Mouse (Mus musculus) kidney, embryonic 15.5 days (tissue): ENCODE measurements around the gene Ccdc57. TPM values are rescaled to one million over a fixed set of nuclear protein-coding genes. Genes with fewer than 3 reads are reported as not detected.

Experiments
- ATAC-seq: fragments of 200-750 bp; cut with Nextera tagmentation; replicated peaks from 2 replicates; pipeline ENCODE4 v1.8.0; 2017; ENCODE audit warnings: moderate TSS enrichment; ENCODE audit not compliant: low FRiP score
- H3K27ac ChIP-seq: fragments of 300-500 bp; sonication (generic); 2 replicates; pipeline ENCODE4 v1.5.1; 2015; ENCODE audit warnings: mild to moderate bottlenecking, inconsistent platforms
- H3K27me3 ChIP-seq: fragments of 300-500 bp; sonication (generic); 2 replicates; pipeline ENCODE4 v1.6.1; 2015; ENCODE audit warnings: inconsistent platforms
- H3K36me3 ChIP-seq: fragments of 300-500 bp; sonication (generic); 2 replicates; pipeline ENCODE4 v1.6.1; 2015; ENCODE audit warnings: inconsistent platforms
- H3K4me1 ChIP-seq: fragments of 300-500 bp; sonication (generic); 2 replicates; pipeline ENCODE4 v1.6.1; 2015; ENCODE audit warnings: inconsistent platforms
- H3K4me2 ChIP-seq: fragments of 300-500 bp; sonication (generic); 2 replicates; pipeline ENCODE4 v1.6.1; 2015; ENCODE audit warnings: moderate library complexity, mild to moderate bottlenecking, inconsistent platforms
- H3K4me3 ChIP-seq: fragments of 300-500 bp; sonication (generic); replicated peaks from 2 replicates; pipeline ENCODE4 v1.5.1; 2015; ENCODE audit warnings: mild to moderate bottlenecking, inconsistent platforms
- H3K9ac ChIP-seq: fragments of 300-500 bp; sonication (generic); 2 replicates; pipeline ENCODE4 v1.6.1; 2015; ENCODE audit warnings: mild to moderate bottlenecking, inconsistent platforms
- H3K9me3 ChIP-seq: fragments of 300-500 bp; sonication (generic); replicated peaks from 2 replicates; pipeline ENCODE4 v1.6.1; 2016; ENCODE audit warnings: inconsistent platforms
- WGBS: fragments of 180-500 bp; shearing (Covaris S2); methylation state at CpG from one replicate; pipeline ENCODE4 v1.1.7; 2015; ENCODE audit warnings: mixed read lengths; 5-methylcytosine and 5-hydroxymethylcytosine counted together
- polyA plus RNA-seq: library from polyadenylated mRNA; unstranded; fragments of >200 nt; fragmentation: Nextera tagmentation; extraction: Ambion mirVana; gene quantifications from 2 replicates; pipeline ENCODE4 v1.2.1, GENCODE M21; 2015

Gene Ccdc57
- polyA plus RNA-seq, result 8.0 and 8.4 TPM in 2 replicates

DNA sequence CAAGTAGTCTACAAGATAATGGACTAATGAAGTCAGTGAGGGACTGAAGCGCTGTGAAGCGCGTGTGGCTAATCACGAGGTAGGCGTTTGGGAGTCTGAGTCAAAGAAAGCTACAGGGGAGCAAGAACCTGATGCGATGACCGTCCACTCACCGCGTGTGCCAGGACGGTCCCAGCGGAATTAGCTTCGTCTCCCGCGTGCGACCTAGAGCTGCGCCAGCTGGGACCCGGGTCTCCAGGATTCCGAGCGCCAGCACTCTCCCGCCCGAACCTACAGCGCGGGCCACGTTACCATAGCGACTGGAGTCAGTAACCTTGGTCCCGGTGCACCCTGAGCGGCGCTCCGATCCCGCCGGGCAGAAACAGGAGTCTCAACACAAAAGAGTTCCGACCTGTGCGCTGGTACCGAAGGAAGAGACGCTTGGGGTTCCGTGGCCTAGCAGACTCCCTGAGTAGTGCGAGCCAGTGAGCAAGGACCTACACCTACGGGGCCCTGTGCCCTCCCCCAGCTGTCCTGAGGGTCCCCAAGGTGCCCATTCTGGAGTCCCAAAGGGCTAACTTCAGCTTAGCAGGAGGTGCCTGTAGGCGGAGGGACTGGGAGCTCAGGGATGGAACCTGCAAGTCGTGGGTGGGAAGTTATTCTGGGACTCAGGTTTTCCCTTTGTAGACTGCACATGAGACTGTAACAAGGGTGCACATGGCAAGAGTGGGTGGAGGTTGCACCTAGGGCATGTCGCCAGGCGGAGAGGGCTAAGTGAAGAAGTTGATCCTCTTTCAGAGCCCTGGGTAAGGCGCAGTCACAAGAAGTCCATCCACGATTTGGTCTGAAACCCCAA lies at the start of gene Ccdc57:
Gene Ccdc57, minus strand, starts transcription at position 309 of the 835 bp plus-strand sequence.
- Histone ChIP-seq H3K27ac (peak within 1 kb of the TSS; percentile 34; the same call in 1 of the 2 replicates), H3K4me1 (peaks cover 16% of the 10 kb centered on the region; the same call in 1 of the 2 replicates), H3K9ac (peak within 1 kb of the TSS; percentile 72), H3K27me3 (no peaks in the 10 kb centered on the region), H3K4me2 (peak within 1 kb of the TSS; percentile 81), H3K9me3 (no peaks in the 10 kb centered on the region), H3K4me3 (peak within 1 kb of the TSS; percentile 77), H3K36me3 (no peaks in the 10 kb centered on the region)
- WGBS, result 9% methylated on average over 44 of the region's 44 CpGs
- ATAC-seq, result peak; percentile 93

GRCm38 (mm10) chr11:120982459-120982858 lies 49.8 kb upstream of the Ccdc57 start:
- no peaks in the 10 kb centered on the region for H3K9me3 ChIP-seq
- no peaks in the 10 kb centered on the region for H3K27me3 ChIP-seq
- peaks cover 89% of the 10 kb centered on the region for H3K36me3 ChIP-seq
- H3K4me2 ChIP-seq, result no peak overlapping the region
- H3K4me1 ChIP-seq, result peaks cover 11% of the 10 kb centered on the region; the same call in 1 of the 2 replicates
- no peak overlapping the region for H3K9ac ChIP-seq
- no peak for ATAC-seq
- no peak overlapping the region for H3K4me3 ChIP-seq
- no peak overlapping the region for H3K27ac ChIP-seq

GRCm38 (mm10) chr11:120981661-120982060 lies 49.0 kb upstream of the Ccdc57 start:
- no peak overlapping the region for H3K4me2 ChIP-seq
- peaks cover 7% of the 10 kb centered on the region; the same call in 1 of the 2 replicates for H3K4me1 ChIP-seq
- no peak overlapping the region for H3K4me3 ChIP-seq
- H3K27me3 ChIP-seq, result no peaks in the 10 kb centered on the region
- no peak overlapping the region for H3K27ac ChIP-seq
- H3K9ac ChIP-seq, result no peak overlapping the region
- H3K36me3 ChIP-seq, result peaks cover 94% of the 10 kb centered on the region
- 82% methylated on average over 4 of the region's 4 CpGs for WGBS
- no peaks in the 10 kb centered on the region for H3K9me3 ChIP-seq
- no peak for ATAC-seq

DNA sequence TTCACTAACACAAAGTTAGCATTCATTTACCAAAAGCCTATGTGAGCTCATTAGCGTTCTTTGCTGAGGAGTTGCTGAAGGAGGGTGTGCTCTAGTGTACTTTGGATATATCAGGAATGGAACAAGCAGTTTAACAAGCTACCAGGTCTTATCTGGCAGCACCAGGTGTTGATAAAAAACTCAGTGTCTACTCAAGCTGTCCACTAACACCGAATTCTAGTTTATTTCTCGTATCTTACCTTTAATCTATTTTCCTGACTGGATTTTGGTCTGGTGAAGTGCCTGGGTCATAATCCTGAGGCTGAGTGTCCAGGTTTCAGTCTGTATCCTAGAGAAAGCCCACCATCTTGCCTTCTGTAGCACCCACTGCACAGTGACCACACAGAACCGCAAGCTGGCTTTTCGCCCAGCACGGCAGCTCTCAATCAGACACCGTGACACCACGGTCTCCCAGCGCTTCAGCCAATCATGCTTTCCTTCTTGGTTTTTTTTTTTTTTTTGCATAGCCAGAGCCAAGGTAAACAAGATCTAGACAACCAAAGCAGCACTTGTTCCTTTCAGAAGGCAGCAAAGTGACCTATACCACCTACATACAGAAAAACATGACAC lies 47.9 kb upstream of the Ccdc57 start:
- no peak for ATAC-seq
- peaks cover 94% of the 10 kb centered on the region for H3K36me3 ChIP-seq

DNA sequence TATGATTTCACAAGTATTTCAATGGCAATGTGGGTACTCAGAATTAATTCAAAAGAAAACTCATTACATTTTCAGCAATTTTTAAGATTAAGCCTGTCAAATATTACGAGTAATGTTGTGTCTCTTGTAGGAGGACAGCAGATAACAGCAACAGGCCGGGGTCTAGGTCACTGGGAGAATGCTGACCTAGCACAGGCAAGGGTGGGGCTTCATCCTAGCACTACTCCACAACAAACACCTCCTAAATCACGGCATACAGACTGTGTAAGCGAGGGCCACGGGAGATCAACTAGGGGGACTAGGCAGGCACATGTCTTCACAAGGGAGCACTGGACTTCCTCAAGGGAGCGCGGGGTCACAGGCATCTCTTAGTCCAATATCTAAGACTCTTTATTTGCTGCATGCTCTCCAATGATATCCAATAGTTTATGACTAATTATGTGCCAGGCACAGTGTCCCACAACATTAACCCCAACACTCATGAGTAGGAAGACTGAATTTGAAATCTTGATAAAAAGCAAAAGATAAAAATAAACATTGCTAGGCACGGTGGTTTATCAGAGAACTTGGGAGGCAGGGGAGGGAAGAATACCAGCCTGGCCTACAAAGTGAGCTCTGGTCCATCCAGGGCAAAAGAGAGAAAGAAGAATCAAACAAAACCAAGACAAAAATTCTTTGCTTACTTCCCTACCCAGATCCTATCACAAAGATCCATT lies 47.2 kb upstream of the Ccdc57 start:
- H3K27ac ChIP-seq, result no peak overlapping the region
- peaks cover 4% of the 10 kb centered on the region; the same call in 1 of the 2 replicates for H3K4me1 ChIP-seq
- no peaks in the 10 kb centered on the region for H3K9me3 ChIP-seq
- WGBS, result 72% methylated on average over 8 of the region's 8 CpGs
- H3K9ac ChIP-seq, result no peak overlapping the region
- H3K4me2 ChIP-seq, result no peak overlapping the region
- H3K27me3 ChIP-seq, result no peaks in the 10 kb centered on the region
- H3K4me3 ChIP-seq, result no peak overlapping the region
- no peak for ATAC-seq
- peaks cover 96% of the 10 kb centered on the region for H3K36me3 ChIP-seq

More for the DNA sequence above, 47.9 kb upstream of the Ccdc57 start:
- H3K4me3 ChIP-seq, result no peak overlapping the region
- H3K4me1 ChIP-seq, result peaks cover 7% of the 10 kb centered on the region; the same call in 1 of the 2 replicates
- no peaks in the 10 kb centered on the region for H3K9me3 ChIP-seq
- H3K27ac ChIP-seq, result no peak overlapping the region
- 75% methylated on average over 9 of the region's 9 CpGs for WGBS
- H3K4me2 ChIP-seq, result no peak overlapping the region
- no peaks in the 10 kb centered on the region for H3K27me3 ChIP-seq
- H3K9ac ChIP-seq, result no peak overlapping the region

GRCm38 (mm10) chr11:120973318-120973717 lies 40.6 kb upstream of the Ccdc57 start:
- H3K27ac ChIP-seq, result no peak overlapping the region
- no peak overlapping the region for H3K4me3 ChIP-seq
- peaks cover 99% of the 10 kb centered on the region for H3K36me3 ChIP-seq
- no peaks in the 10 kb centered on the region for H3K9me3 ChIP-seq
- H3K4me2 ChIP-seq, result no peak overlapping the region
- no peak for ATAC-seq
- 78% methylated on average over 6 of the region's 6 CpGs for WGBS
- no peaks in the 10 kb centered on the region for H3K4me1 ChIP-seq
- no peak overlapping the region for H3K9ac ChIP-seq
- no peaks in the 10 kb centered on the region for H3K27me3 ChIP-seq

DNA sequence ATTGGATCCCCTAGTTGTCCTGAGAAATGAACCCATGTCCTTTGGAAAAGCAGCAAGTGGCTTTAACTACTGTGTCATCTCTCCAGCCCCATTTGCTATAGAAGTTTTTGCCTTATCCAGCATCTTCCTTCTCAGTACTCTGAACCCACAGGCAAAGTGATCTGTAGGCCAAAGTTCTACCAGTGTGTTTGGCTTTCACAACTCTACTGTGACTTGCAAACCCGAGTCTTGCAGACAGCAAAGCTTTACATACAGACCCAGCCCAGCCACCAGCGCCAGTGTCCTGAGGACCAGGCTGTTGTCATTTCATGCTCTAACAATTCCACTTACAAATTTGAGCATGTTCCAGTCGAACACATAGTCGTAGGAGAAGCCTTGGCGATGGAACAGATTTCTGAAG lies 38.6 kb upstream of the Ccdc57 start:
- Histone ChIP-seq H3K9me3 (no peaks in the 10 kb centered on the region), H3K27ac (no peak overlapping the region), H3K27me3 (no peaks in the 10 kb centered on the region), H3K4me3 (no peak overlapping the region), H3K4me2 (no peak overlapping the region), H3K9ac (no peak overlapping the region), H3K4me1 (peaks cover 4% of the 10 kb centered on the region; the same call in 1 of the 2 replicates), H3K36me3 (peaks cover 100% of the 10 kb centered on the region)
- no peak for ATAC-seq
- 89% methylated on average over 5 of the region's 5 CpGs for WGBS

DNA sequence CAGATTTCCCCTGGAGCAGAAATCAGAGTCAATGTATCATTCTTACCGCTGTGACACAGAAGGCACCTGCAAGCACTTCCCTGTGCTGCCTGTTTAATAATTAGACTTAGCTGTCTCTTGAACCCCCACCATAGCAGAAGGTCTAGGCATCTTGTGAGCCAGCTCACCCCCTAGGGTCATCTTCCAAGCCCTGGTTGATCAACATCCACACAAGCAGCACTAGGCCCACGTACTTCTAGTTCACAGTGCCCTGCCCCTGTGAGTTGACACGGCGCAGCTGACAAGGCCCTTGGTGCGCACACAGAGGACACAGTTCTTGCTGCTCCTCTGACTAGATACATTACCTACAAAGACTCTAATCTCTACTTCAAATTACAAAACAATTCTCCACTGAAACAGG lies 37.1 kb upstream of the Ccdc57 start:
- peaks cover 13% of the 10 kb centered on the region; the same call in 1 of the 2 replicates for H3K4me1 ChIP-seq
- no peak overlapping the region for H3K27ac ChIP-seq
- WGBS, result 90% methylated on average over 5 of the region's 5 CpGs
- H3K4me3 ChIP-seq, result no peak overlapping the region
- H3K36me3 ChIP-seq, result peaks cover 100% of the 10 kb centered on the region
- H3K9me3 ChIP-seq, result no peaks in the 10 kb centered on the region
- H3K27me3 ChIP-seq, result no peaks in the 10 kb centered on the region
- ATAC-seq, result no peak
- H3K4me2 ChIP-seq, result no peak overlapping the region
- H3K9ac ChIP-seq, result no peak overlapping the region

DNA sequence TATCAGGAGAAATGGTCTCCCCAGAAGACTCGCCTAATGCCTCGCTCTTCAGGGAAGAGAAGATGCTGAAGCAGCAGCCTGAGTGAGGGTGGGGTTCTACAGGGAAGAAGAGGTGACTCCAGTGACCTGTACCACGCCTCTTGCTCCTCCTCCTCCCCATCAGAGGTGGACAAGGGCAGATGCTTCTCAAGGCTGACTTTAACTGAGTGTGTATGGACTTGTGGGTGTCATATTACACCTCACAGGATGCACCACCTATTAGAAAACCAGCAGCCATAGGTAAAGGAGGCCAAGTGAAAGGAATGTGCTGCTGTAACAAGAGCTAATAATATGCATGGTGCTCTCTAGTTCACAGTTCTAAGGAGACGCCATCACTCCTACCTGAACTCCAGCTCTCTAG lies 32.9 kb upstream of the Ccdc57 start:
- no peak overlapping the region for H3K4me3 ChIP-seq
- 64% methylated on average over 4 of the region's 4 CpGs for WGBS
- peaks cover 99% of the 10 kb centered on the region for H3K36me3 ChIP-seq
- H3K27me3 ChIP-seq, result no peaks in the 10 kb centered on the region
- peak; percentile 22; the same call in 1 of the 2 replicates for ATAC-seq
- H3K27ac ChIP-seq, result no peak overlapping the region
- H3K9me3 ChIP-seq, result no peaks in the 10 kb centered on the region
- H3K4me2 ChIP-seq, result no peak overlapping the region
- H3K4me1 ChIP-seq, result peaks cover 21% of the 10 kb centered on the region; the same call in 1 of the 2 replicates
- no peak overlapping the region for H3K9ac ChIP-seq

GRCm38 (mm10) chr11:120964195-120965157 lies 31.8 kb upstream of the Ccdc57 start:
- H3K4me1 ChIP-seq, result peaks cover 21% of the 10 kb centered on the region; the same call in 1 of the 2 replicates
- 85% methylated on average over 10 of the region's 10 CpGs for WGBS
- no peaks in the 10 kb centered on the region for H3K27me3 ChIP-seq
- H3K9ac ChIP-seq, result no peak overlapping the region
- no peaks in the 10 kb centered on the region for H3K9me3 ChIP-seq
- peaks cover 99% of the 10 kb centered on the region for H3K36me3 ChIP-seq
- ATAC-seq, result no peak
- H3K4me3 ChIP-seq, result no peak overlapping the region
- H3K4me2 ChIP-seq, result no peak overlapping the region
- no peak overlapping the region for H3K27ac ChIP-seq

GRCm38 (mm10) chr11:120962909-120963308 lies 30.2 kb upstream of the Ccdc57 start:
- Histone ChIP-seq H3K9me3 (no peaks in the 10 kb centered on the region), H3K27me3 (no peaks in the 10 kb centered on the region), H3K4me3 (no peak overlapping the region), H3K36me3 (peaks cover 97% of the 10 kb centered on the region), H3K27ac (no peak overlapping the region), H3K4me1 (peaks cover 31% of the 10 kb centered on the region), H3K4me2 (no peak overlapping the region), H3K9ac (no peak overlapping the region)
- no peak for ATAC-seq
- 85% methylated on average over 7 of the region's 7 CpGs for WGBS
